Mouse (Mus musculus) small intestine, adult 10 weeks (tissue): ENCODE measurements around the gene Gnl1. TPM values are rescaled to one million over a fixed set of nuclear protein-coding genes. Genes with fewer than 3 reads are reported as not detected.

Experiments
- polyA plus RNA-seq: library from polyadenylated mRNA; stranded (reverse); fragments of 350-450 nt; fragmentation: Illumina TruSeq; extraction: RNeasy Lipid Tissue Mini Kit (QIAGEN cat#74804); gene quantifications from one replicate; pipeline ENCODE4 v1.2.3, GENCODE M21; 2014; ENCODE audit warnings: low replicate concordance

The Gnl1 gene
- polyA plus RNA-seq: 0.56 TPM

GRCm38 (mm10) chr17:35979401-35980362 is at the start of gene Gnl1, which contains the start of gene Prr3:
Gene Gnl1 (plus strand): TSS chr17:35979851.
Gene Prr3 (minus strand): TSS chr17:35980236.

GRCm38 (mm10) chr17:35969418-35970389 is 9.9 kb upstream of the Gnl1 start, which contains the start of gene Abcf1:
Gene Abcf1 (minus strand): TSS chr17:35969761.

DNA sequence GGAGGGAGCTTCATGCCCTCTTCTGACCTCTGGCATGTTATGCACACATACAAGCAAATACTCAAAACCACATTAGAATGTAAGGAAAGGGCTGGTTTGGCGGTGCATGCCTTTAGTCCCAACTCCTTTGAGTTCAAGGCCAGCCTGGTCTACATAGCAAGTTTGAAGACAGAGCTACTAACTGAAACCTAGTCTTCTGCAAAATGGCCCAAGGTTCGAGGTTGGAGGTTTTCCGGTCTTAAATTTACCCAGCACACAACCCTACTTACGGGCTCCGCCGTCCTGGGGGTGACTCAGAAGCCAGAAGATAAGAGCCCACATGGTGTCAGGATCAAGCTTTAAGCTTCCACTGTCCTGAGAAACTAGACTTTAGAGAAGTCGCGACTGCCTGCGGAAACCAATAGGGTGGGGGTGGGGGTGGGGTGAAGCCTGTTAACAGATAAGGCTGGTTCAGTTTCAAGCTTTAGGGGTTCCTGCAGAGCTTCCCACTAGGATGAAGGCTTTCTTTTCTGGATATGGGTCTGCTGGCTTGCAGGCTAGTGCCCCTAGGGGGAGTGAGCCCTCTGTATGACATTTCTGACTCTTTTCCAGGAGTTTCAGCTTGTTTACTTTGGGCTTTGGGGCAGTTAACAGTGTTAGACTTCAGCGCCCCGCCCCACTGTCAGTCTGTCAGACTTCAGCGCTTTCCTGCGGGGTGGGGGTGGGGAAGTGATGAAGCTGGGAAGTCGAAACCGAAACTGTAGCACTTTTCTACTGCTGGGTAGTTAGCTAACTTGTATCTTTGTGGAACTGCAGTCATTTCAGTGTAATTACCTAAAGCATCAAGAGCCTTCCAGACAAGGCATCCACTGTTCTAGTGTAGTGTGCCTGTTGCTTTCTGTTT is 40.8 kb downstream of the Gnl1 start, which contains the start of gene H2-T24:
Gene H2-T24, minus strand, starts transcription at position 370 of the 883 bp plus-strand sequence.

GRCm38 (mm10) chr17:36032351-36032875 is 52.8 kb downstream of the Gnl1 start, which contains the start of gene H2-T23:
Gene H2-T23 (minus strand): TSS chr17:36032855.

Other genes with a start within 250 kb of the Gnl1 start
- 3.7 TPM for gene Ier3, start 158.2 kb upstream of the Gnl1 start, polyA plus RNA-seq
- gene Flot1, start 156.6 kb upstream of the Gnl1 start, polyA plus RNA-seq: 3.5 TPM
- 23.6 TPM for gene Tubb5, start 141.5 kb upstream of the Gnl1 start, polyA plus RNA-seq
- gene Mdc1, start 138.3 kb upstream of the Gnl1 start, polyA plus RNA-seq: 9.7 TPM
- gene Nrm, start 118.5 kb upstream of the Gnl1 start, polyA plus RNA-seq: 1.3 TPM
- gene Ppp1r18, start 114.3 kb upstream of the Gnl1 start, polyA plus RNA-seq: 1.2 TPM
- 16.5 TPM for gene Dhx16, start 100.0 kb upstream of the Gnl1 start, polyA plus RNA-seq
- gene 2310061I04Rik, start 82.4 kb upstream of the Gnl1 start, polyA plus RNA-seq: 30.1 TPM
- 17.0 TPM for gene Atat1, start 69.8 kb upstream of the Gnl1 start, polyA plus RNA-seq
- 8.4 TPM for gene Mrps18b, start 63.5 kb upstream of the Gnl1 start, polyA plus RNA-seq
- 28.3 TPM for gene Ppp1r10, start 63.4 kb upstream of the Gnl1 start, polyA plus RNA-seq
- gene Abcf1, start 10.1 kb upstream of the Gnl1 start, polyA plus RNA-seq: 36.1 TPM
- gene Prr3, start 385 bp downstream of the Gnl1 start, polyA plus RNA-seq: 0.59 TPM
- gene H2-T24, start 40.7 kb downstream of the Gnl1 start, polyA plus RNA-seq: 5.7 TPM
- 8.8 TPM for gene H2-T23, start 53.0 kb downstream of the Gnl1 start, polyA plus RNA-seq
- 8.7 TPM for gene H2-T22, start 62.9 kb downstream of the Gnl1 start, polyA plus RNA-seq
- gene Gm6034, start 63.1 kb downstream of the Gnl1 start, polyA plus RNA-seq: not detected
- 6.5 TPM for gene Gm11127, start 78.5 kb downstream of the Gnl1 start, polyA plus RNA-seq
- not detected for gene Gm19684, start 141.8 kb downstream of the Gnl1 start, polyA plus RNA-seq
- gene Gm7030, start 149.6 kb downstream of the Gnl1 start, polyA plus RNA-seq: not detected
- 18.8 TPM for gene Gm8909, start 188.7 kb downstream of the Gnl1 start, polyA plus RNA-seq
- 85.1 TPM for gene H2-T3, start 210.4 kb downstream of the Gnl1 start, polyA plus RNA-seq